Mouse (Mus musculus): ENCODE results near the gene Gm7544.
"Not testable (repeated sequence)": the region's sequence is repeated elsewhere in the genome, so short reads cannot be mapped to it uniquely, and the experiment has no call there.

Gene Gm7544

DNA sequence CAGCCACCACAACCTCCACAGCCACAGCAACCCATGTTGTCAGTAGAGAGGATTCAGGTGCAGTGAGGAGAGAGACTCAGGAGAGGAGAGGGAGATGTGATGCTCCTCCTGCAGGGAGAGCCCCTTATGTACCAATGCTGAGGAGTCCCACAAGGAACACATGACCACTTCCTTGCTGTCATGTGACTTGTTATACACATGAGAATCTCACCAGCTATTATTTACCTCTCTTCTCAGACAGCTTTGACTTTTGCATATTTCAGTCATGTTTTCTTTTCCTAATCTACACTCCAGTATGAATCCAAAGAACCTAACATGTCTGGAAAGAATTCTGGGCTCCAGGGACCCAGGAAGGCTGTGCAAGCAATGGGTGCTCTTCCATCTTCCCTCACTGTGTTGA is at the start of gene Gm7544:
TSS of gene Gm7544 (minus strand) at position 101 of the 400 bp plus-strand sequence.
- not testable (repeated sequence) for DNase-seq

DNA sequence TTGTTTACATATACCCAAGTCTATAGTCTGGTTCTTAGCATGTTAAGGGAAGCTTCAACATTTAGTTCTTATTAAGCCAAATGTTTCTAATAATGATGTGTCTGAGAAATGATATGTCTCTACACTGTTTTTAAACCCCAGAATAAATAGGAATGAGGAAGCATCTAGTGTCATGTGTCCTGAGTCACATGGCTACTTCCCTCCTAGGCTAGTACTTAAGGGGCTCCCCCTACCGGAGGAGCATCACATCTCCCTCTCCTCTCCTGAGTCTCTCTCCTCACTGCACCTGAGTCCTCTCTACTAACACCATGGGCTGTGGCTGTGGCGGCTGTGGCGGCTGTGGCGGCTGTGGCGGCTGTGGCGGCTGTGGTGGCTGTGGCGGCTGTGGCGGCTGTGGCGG is 44.5 kb upstream of the Gm7544 start, which contains the start of gene Gm47959:
TSS of gene Gm47959 (plus strand) at position 243 of the 400 bp plus-strand sequence.
- DNase-seq, result not testable (repeated sequence)

GRCm38 (mm10) chr1:82993947-82994346 is 38.1 kb upstream of the Gm7544 start:
- no peak for DNase-seq

DNA sequence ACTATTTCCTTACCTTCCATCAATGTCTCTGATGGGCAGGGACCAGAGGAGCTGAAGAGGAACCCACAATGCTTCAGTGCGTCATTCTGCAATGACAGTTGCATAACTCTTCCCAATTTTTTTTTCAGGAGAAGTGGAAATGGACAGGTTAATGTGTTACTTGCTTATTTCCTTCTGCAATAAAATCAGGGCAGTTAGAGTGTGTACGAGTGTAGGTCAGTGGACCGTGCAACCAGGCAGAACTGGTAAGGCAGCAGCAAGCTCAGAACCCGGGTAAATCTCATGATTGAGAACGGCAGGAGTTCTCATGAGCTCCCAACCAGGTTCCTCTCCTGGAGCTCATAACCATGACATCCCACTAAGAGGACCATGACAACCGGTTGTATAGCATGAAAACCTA is 36.3 kb upstream of the Gm7544 start:
- DNase-seq, result no peak

DNA sequence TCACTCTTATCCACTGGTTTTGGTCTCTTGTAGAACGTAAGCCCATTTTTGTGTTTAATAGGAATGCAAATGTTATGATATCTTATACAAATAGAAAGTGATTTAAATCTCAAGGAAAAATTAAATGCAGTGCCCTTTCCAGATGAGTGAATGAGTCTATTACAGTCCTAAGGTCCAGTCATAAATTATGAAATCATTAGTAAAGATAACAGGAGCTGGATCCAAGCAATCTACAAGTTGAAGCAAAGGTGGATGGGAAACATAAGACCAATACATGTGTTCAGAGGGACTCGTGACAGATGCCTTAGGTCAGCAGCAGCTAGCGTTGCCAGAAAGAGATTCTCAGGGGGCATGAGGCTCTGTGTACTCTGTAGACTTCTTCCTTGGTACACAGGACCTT is 35.8 kb upstream of the Gm7544 start:
- no peak for DNase-seq

GRCm38 (mm10) chr1:82991062-82991461 is 35.2 kb upstream of the Gm7544 start:
- no peak for DNase-seq

GRCm38 (mm10) chr1:82987530-82988198 is 31.9 kb upstream of the Gm7544 start:
- DNase-seq, result no peak

DNA sequence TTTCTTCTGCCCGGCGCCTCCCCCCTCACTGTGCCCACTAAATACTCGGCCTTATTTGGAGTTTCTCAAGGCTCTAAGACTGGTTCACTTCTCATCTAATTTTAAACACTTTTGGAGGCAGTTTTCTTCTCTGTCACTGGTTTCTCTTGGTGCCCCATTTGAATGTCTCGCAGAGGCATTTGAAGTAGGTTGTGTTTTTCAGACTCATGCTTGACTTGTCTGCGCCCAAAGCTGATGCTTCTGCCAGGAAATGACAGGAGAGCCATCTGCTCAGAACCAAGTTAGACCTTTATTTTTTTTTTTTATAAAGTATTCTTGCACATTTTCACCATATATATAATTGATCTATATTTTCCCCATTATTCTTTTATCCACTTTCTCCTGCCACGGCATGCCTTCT is 30.9 kb upstream of the Gm7544 start:
- no peak for DNase-seq

- no peak for DNase-seq
These were observed 22.0 kb upstream of the Gm7544 start for GRCm38 (mm10) chr1:82977840-82978239.

GRCm38 (mm10) chr1:82975750-82976149 is 19.9 kb upstream of the Gm7544 start:
- no peak for DNase-seq

- DNase-seq, result no peak
These were observed 18.5 kb upstream of the Gm7544 start for GRCm38 (mm10) chr1:82974342-82974741.

DNA sequence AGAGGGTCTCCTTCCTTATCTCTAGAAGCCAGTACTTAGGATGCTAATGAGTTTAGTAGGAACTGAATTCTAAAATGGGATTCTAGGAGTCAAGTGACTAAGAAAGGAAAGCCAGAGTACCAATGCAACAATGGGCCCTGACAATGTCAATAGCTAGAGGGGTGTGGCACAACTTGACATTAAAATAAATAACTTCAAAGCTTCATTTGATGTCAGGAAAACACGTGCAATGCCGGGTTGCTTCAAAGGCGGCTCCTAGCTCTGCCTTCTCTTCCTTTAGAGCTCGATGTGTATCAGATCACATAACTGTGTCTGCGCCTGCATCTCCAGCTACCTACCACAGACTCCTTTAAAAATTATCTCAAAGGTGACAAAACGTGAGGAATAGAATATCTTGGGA is 18.1 kb upstream of the Gm7544 start:
- DNase-seq, result peak in 1 of 2 experiments; percentile 24

DNA sequence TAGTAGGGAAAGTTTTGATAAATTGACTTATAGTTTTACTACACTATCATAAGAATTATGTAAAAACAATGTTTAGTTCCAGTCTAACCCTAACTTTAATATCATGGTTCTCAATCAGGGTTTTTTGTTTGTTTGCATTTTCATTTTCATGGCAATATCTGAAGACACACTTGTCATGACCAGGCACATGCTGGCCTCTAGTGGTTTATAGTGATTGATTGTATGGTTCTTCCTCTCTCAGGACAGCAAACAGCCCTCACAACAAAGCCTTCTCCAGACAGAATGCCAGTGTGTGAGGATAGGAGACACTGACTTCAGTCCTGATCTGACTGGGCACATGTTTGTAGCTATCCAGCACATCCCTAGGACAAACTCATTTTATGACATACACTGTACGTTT is 17.4 kb upstream of the Gm7544 start:
- DNase-seq, result no peak

GRCm38 (mm10) chr1:82972046-82972445 is 16.2 kb upstream of the Gm7544 start:
- no peak for DNase-seq

DNA sequence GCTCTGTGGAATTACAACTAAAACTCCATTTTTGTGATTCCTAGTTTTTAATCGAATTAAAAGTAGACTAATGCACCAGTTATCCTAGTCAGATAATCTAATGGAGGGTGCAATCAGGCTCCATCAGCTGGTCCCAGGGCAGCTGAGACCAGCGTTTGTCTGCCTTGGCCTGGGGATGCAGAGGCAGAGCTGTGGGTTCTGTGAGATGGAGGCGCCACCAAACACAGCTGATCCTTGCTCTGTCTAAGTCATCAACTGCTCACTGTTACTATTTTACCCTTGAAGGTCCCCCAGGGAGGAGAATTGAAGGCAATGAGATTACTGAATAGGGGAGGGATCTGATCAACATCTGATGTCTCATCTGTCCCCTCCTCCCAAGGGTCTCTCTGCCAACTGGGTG is 10.6 kb upstream of the Gm7544 start:
- no peak for DNase-seq

GRCm38 (mm10) chr1:82959870-82960385 is 4.1 kb upstream of the Gm7544 start, which contains the start of gene Gm47955:
Gm47955 (plus strand) TSS chr1:82960286.
- DNase-seq, result no peak

GRCm38 (mm10) chr1:82948601-82949000 is 7.2 kb downstream of the Gm7544 start:
- DNase-seq, result no peak

GRCm38 (mm10) chr1:82946029-82946428 is 9.8 kb downstream of the Gm7544 start:
- DNase-seq, result not testable (repeated sequence)

DNA sequence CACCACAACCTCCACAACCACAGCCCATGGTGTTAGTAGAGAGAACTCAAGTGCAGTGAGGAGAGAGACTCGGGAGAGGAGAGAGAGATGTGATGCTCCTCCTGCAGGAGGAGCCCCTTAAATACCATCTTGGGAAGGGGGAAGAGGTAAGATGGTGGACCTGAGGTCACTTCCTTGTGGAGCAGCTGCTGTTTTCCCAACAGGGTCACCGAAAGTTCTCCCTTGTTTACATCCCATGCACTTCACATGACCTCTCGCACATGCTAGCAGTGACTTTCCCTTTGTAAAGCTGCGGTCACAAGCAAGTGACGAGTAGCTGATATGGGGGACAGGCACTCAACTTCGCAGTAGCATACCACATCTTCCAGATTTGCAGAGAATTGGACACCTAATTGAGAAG is 12.5 kb downstream of the Gm7544 start, which contains the start of gene A030003K21Rik:
TSS of gene A030003K21Rik (minus strand) at position 94 of the 400 bp plus-strand sequence.
- not testable (repeated sequence) for DNase-seq

GRCm38 (mm10) chr1:82942505-82942904 is 13.3 kb downstream of the Gm7544 start:
- DNase-seq, result not testable (repeated sequence)

DNA sequence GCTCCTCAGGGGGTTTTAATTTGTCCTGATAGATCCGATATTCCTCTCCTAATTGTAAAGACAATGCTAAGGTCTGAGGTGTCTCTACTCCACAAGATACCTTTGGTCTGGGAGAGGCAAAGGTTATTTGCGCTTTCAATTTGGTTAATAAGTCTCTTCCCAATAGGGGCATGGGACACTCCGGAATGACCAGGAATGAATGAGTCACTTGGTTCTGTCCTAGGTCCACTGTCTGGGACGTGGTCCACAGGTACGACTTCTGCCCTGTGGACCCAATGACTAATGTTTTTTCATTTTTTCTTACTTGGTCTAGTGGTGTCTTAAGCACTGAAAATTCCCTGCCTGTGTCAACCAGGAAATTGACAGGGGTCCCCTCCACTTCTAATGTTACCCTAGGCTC is 17.1 kb downstream of the Gm7544 start:
- DNase-seq, result no peak

DNA sequence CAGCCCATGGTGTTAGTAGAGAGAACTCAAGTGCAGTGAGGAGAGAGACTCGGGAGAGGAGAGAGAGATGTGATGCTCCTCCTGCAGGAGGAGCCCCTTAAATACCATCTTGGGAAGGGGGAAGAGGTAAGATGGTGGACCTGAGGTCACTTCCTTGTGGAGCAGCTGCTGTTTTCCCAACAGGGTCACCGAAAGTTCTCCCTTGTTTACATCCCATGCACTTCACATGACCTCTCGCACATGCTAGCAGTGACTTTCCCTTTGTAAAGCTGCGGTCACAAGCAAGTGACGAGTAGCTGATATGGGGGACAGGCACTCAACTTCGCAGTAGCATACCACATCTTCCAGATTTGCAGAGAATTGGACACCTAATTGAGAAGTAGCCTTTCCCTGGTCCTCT is 24.5 kb downstream of the Gm7544 start, which contains the start of gene Gm6217:
TSS of gene Gm6217 (minus strand) at position 74 of the 400 bp plus-strand sequence.
- not testable (repeated sequence) for DNase-seq

GRCm38 (mm10) chr1:82930558-82930957 is 25.3 kb downstream of the Gm7544 start:
- DNase-seq, result not testable (repeated sequence)

GRCm38 (mm10) chr1:82924650-82925049 is 31.2 kb downstream of the Gm7544 start, which contains the start of gene A030014E15Rik:
A030014E15Rik (plus strand) TSS chr1:82924917.
- no peak for DNase-seq

Data from thymus, postnatal 36 days (tissue).